Mouse (Mus musculus) heart, adult 2 months (tissue): ENCODE data around the gene Magea10. TPM values are rescaled to one million over a fixed set of nuclear protein-coding genes. Genes with fewer than 3 reads are reported as not detected.

Source experiments
- DNase-seq, 2 experiments: peaks; one replicate each; pipeline ENCODE4 v3.0.0; 2021
- H3K27ac ChIP-seq: fragments of 200-600 bp; 2 replicates; pipeline ENCODE4 v1.8.1; 2022
- H3K27me3 ChIP-seq: fragments of 200-500 bp; 2 replicates; pipeline ENCODE4 v1.6.1; 2012; ENCODE audit warnings: mild to moderate bottlenecking, low read length, inconsistent platforms, mixed read lengths; ENCODE audit not compliant: control insufficient read depth, insufficient read depth
- H3K36me3 ChIP-seq: fragments of 200-500 bp; 2 replicates; pipeline ENCODE4 v1.6.1; 2012; ENCODE audit warnings: low read length, inconsistent platforms; ENCODE audit not compliant: control insufficient read depth, insufficient read depth
- H3K4me1 ChIP-seq: fragments of 200-500 bp; 2 replicates; pipeline ENCODE4 v1.6.1; 2011; ENCODE audit warnings: low read length; ENCODE audit not compliant: control insufficient read depth, insufficient read depth
- H3K4me3 ChIP-seq: fragments of 200-600 bp; 2 replicates; pipeline ENCODE4 v1.8.1; 2022
- H3K79me2 ChIP-seq: fragments of 200-500 bp; replicated peaks from 2 replicates; pipeline ENCODE4 v1.6.1; 2012; ENCODE audit warnings: mild to moderate bottlenecking, inconsistent platforms, low read length, moderate library complexity, mixed read lengths; ENCODE audit not compliant: control insufficient read depth, insufficient read depth
- H3K9ac ChIP-seq: fragments of 200-500 bp; 2 replicates; pipeline ENCODE4 v1.6.1; 2012; ENCODE audit warnings: low read depth, mild to moderate bottlenecking, control low read depth, inconsistent platforms, low read length, mixed read lengths
- CTCF ChIP-seq: fragments of 200-600 bp; IDR thresholded peaks from 2 replicates; pipeline ENCODE4 v1.8.1; 2022; ENCODE audit warnings: antibody characterized with exemption, mild to moderate bottlenecking, moderate library complexity
- EP300 ChIP-seq: fragments of 200-500 bp; IDR thresholded peaks from 2 replicates; pipeline ENCODE4 v1.6.1; 2011; ENCODE audit warnings: low read depth, low read length, control low read depth; ENCODE audit not compliant: insufficient read depth
- POLR2A ChIP-seq: fragments of 200-500 bp; IDR thresholded peaks from 2 replicates; pipeline ENCODE4 v1.6.1; 2011; ENCODE audit warnings: mild to moderate bottlenecking, low read depth, low read length, control low read depth; ENCODE audit not compliant: insufficient read depth
- WGBS: fragments of 180-500 bp; shearing (Covaris S2); methylation state at CpG from one replicate; pipeline ENCODE4 v1.1.7; 2018; 5-methylcytosine and 5-hydroxymethylcytosine counted together
- intact Hi-C: fragments of 180-260 bp; cut with DNase I; formaldehyde crosslinking; loops from one replicate; pipeline ENCODE4 v1.15.1; 2025
- long read RNA-seq: library from polyadenylated mRNA; stranded (forward); transcript quantifications from one replicate; pipeline ENCODE4 v2.0.0, GENCODE M21; 2021
- polyA plus RNA-seq: library from polyadenylated mRNA; depleted of rRNA; stranded (reverse); fragments of >200 nt; gene quantifications from 2 replicates; pipeline ENCODE4 v1.2.3, GENCODE M21; 2012; rRNA removed
- total RNA-seq, 2 experiments: library from RNA; stranded (reverse); gene quantifications; 2 replicates each; pipeline ENCODE4 v1.2.3; 2021

Magea10 gene
- total RNA-seq (not detected), polyA plus RNA-seq (not detected in 2 replicates)
- long read RNA-seq = 0 reads

DNA sequence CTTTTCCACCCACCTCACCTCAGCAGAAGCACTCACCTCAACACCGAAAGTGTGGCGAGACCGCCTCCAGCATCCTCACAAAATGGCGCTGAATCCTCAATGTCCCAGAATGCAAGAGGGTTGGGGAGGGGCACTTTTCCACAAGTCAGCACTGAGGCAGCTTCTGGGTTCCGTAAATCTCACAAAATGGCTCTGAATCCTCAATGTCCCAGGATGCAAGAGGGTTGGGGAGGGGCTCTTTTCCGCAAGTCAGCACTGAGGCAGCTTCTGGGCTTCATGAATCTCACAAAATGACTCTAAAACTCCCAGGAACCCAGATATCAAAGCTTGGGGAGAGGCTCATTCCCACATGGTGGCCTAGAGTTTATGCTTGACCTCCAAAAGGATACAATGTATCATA, at the start of gene Magea10:
Gene Magea10, minus strand, starts transcription at position 101 of the 400 bp plus-strand sequence.
- no peaks in the 10 kb centered on the region for H3K4me1 ChIP-seq
- TF ChIP-seq EP300 (no peak), POLR2A (no peak), CTCF (no peak)
- H3K4me3 ChIP-seq = no peak within 1 kb of the TSS
- intact Hi-C loops = no loop called here
- no peak for DNase-seq
- no peaks in the 10 kb centered on the region for H3K79me2 ChIP-seq
- no peak within 1 kb of the TSS for H3K27ac ChIP-seq
- no peak within 1 kb of the TSS for H3K9ac ChIP-seq
- H3K36me3 ChIP-seq = no peaks in the 10 kb centered on the region
- H3K27me3 ChIP-seq = no peaks in the 10 kb centered on the region
- WGBS = 81% methylated on average over 6 of the region's 6 CpGs

DNA sequence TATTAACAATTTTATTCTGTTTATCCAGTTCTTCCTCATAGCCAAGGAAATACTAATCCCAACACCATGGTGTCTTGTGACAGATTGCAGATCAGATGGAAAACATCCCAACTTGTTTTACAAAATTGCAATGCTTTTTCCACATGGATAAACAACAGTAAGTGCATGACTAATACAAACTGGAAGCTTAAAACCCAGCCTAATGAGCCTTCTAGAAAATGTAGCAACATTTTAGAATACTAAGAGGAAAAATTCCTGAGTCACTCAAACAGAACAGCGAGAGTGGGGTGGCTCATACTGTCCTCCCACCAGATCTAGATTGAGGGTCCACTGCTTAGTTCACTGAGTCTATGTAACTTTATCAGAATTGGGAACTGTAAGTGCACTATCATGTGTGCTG, 4.7 kb downstream of the Magea10 start:
- H3K4me3 ChIP-seq = no peak overlapping the region
- H3K9ac ChIP-seq = no peak overlapping the region
- intact Hi-C loops = no loop called here
- no peaks in the 10 kb centered on the region for H3K27me3 ChIP-seq
- H3K36me3 ChIP-seq = no peaks in the 10 kb centered on the region
- H3K79me2 ChIP-seq = no peaks in the 10 kb centered on the region
- no peaks in the 10 kb centered on the region for H3K4me1 ChIP-seq
- no peak overlapping the region for H3K27ac ChIP-seq
- 63% methylated on average over 1 of the region's 1 CpGs for WGBS
- no peak for DNase-seq
- TF ChIP-seq CTCF (no peak), EP300 (no peak)

Other genes starting within 250 kb of the Magea10 start
- gene Magea4, start 164.8 kb downstream of the Magea10 start, total RNA-seq = not detected
- not detected in 2 replicates for gene Magea4, start 164.8 kb downstream of the Magea10 start, polyA plus RNA-seq
- gene Gabre, start 112.1 kb downstream of the Magea10 start, total RNA-seq = under 1 TPM; 0.23 to 0.55 TPM
- gene Gabre, start 112.1 kb downstream of the Magea10 start, polyA plus RNA-seq = 1.8 and 2.2 TPM in 2 replicates